Mouse (Mus musculus): ENCODE data around the gene Gatm.
A peak's percentile ranks its signal among the peaks of the same experiment; 100 is the strongest.

Gatm gene

GRCm38 (mm10) chr2:122608820-122609219 lies 2.3 kb downstream of the Gatm start:
- no peak for DNase-seq (ENCODE audit: low read depth, low spot score)

GRCm38 (mm10) chr2:122605829-122606228 lies 5.3 kb downstream of the Gatm start:
- no peak for DNase-seq (ENCODE audit: low read depth, low spot score)

- no peak for DNase-seq (ENCODE audit: low read depth, low spot score)
Observed at GRCm38 (mm10) chr2:122601354-122601753, 9.7 kb downstream of the Gatm start.

GRCm38 (mm10) chr2:122599736-122600135 lies 11.4 kb downstream of the Gatm start:
- no peak for DNase-seq (ENCODE audit: low read depth, low spot score)

- DNase-seq (ENCODE audit: low read depth, low spot score) = no peak
Observed at GRCm38 (mm10) chr2:122595461-122595860, 15.6 kb downstream of the Gatm start.

- no peak for DNase-seq (ENCODE audit: low read depth, low spot score)
Observed at GRCm38 (mm10) chr2:122591213-122591612, 19.9 kb downstream of the Gatm start.

- no peak for DNase-seq (ENCODE audit: low read depth, low spot score)
Observed at GRCm38 (mm10) chr2:122590351-122590750, 20.8 kb downstream of the Gatm start.

- no peak for DNase-seq (ENCODE audit: low read depth, low spot score)
Observed at GRCm38 (mm10) chr2:122587861-122588519, 23.1 kb downstream of the Gatm start.

GRCm38 (mm10) chr2:122586258-122586657 lies 24.8 kb downstream of the Gatm start:
- no peak for DNase-seq (ENCODE audit: low read depth, low spot score)

- DNase-seq (ENCODE audit: low read depth, low spot score) = no peak
Observed at GRCm38 (mm10) chr2:122582324-122582723, 28.8 kb downstream of the Gatm start.

GRCm38 (mm10) chr2:122581361-122582017 lies 29.6 kb downstream of the Gatm start:
- DNase-seq (ENCODE audit: low read depth, low spot score) = no peak

GRCm38 (mm10) chr2:122580426-122580825 lies 30.7 kb downstream of the Gatm start:
- DNase-seq (ENCODE audit: low read depth, low spot score) = no peak

GRCm38 (mm10) chr2:122577316-122577715 lies 33.8 kb downstream of the Gatm start:
- DNase-seq (ENCODE audit: low read depth, low spot score) = no peak

- DNase-seq (ENCODE audit: low read depth, low spot score) = no peak
Observed at GRCm38 (mm10) chr2:122576295-122576694, 34.8 kb downstream of the Gatm start.

GRCm38 (mm10) chr2:122575470-122575869 lies 35.6 kb downstream of the Gatm start:
- no peak for DNase-seq (ENCODE audit: low read depth, low spot score)

GRCm38 (mm10) chr2:122572438-122572837 lies 38.7 kb downstream of the Gatm start:
- no peak for DNase-seq (ENCODE audit: low read depth, low spot score)

- no peak for DNase-seq (ENCODE audit: low read depth, low spot score)
Observed at GRCm38 (mm10) chr2:122571326-122571725, 39.8 kb downstream of the Gatm start.

- no peak for DNase-seq (ENCODE audit: low read depth, low spot score)
Observed at GRCm38 (mm10) chr2:122570430-122570829, 40.7 kb downstream of the Gatm start.

GRCm38 (mm10) chr2:122569439-122569838 lies 41.7 kb downstream of the Gatm start:
- DNase-seq (ENCODE audit: low read depth, low spot score) = peak; percentile 37

- no peak for DNase-seq (ENCODE audit: low read depth, low spot score)
Observed at GRCm38 (mm10) chr2:122562251-122562650, 48.9 kb downstream of the Gatm start.

- DNase-seq (ENCODE audit: low read depth, low spot score) = no peak
Observed at GRCm38 (mm10) chr2:122561221-122561620, 49.9 kb downstream of the Gatm start.

- no peak for DNase-seq (ENCODE audit: low read depth, low spot score)
Observed at GRCm38 (mm10) chr2:122558317-122558716, 52.8 kb downstream of the Gatm start.
